Mouse (Mus musculus): ENCODE results near the gene Polrmt.
A peak's percentile ranks its signal among the peaks of the same experiment; 100 is the strongest.

The Polrmt gene

DNA sequence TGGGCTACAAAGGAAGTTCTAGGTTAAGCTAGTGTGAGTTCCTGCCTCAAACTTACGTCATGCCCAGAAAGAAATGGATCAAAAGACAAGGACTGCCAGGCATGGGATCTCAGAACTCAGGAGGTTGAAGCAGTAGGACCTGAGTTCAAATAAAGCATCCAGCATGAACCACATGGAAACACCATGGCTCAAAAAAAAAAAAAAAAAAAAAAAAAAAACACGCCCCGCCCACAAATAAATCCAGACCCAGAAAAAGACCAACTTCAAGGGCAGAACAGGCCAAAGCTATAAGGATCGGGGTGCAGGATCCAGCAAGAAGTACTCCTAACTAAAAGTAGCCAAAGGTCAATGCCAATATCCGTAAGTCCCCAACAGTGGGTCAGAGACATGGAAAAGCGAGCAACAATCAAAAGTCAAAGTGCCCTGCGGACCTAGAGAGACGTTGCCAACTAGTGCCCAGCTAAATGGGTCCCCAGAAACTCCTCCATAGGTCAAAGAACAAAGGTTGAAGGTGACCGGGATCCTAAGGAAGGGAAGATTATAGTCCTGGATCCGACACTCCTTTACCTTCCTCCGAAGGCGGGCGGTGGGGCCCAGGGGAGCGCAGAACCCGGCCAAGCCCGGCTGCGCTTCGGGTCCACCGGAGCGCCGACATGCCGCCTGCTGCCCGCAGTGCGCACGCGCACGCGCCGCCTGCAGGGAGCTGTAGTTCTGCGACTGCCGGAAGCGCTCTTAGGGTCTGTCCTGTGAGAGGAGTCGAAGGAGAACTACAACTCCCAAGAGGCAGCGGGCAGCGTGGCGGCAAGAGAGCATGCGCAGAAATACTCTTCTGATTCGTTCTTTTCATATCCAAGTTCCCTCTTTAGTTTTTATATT, at the start of gene Polrmt:
Gene Polrmt, minus strand, starts transcription at position 684 of the 876 bp plus-strand sequence.
- peak; percentile 97 for DNase-seq

DNA sequence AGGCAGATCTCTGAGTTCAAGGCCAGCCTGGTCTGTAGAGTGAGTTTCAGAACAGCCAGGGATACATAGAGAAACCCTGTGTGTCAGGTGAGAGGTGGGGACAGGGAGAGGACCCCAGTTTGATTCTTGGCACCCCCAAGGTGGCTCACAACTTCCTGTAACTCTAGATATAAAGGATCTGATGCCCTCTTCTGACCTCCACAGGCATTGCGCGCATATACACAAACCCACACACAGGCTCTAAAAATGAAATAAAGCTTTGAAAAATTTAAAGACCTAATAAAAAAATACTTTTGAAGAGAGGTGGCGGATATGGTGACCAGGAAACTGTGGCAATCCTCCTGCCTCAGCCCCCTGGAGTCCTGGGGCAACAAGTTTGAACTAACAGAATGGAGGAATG, 49.5 kb upstream of the Polrmt start:
- no peak for DNase-seq

DNA sequence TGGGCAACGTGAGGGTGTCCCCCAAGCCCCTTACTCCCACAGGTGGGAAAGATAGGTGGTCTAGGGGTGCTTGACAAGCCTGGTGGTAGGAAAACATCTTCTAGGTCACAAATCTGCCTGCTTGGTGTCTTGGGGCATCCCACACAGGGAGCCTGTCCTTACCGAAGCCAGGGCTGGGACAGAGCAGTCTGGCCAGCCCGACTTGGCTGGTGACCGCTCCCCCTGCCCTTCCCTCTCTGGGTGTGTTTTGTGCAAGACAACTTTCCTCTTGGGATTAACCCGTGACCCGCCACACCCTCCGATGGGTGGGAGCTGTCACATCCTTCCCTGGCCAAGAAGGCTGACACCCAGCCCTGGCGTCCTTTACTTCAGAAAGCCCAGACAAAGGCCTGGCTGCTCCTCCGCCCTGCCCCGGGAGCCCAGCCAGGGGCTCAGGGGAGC, 48.1 kb upstream of the Polrmt start:
- DNase-seq = peak; percentile 85

DNA sequence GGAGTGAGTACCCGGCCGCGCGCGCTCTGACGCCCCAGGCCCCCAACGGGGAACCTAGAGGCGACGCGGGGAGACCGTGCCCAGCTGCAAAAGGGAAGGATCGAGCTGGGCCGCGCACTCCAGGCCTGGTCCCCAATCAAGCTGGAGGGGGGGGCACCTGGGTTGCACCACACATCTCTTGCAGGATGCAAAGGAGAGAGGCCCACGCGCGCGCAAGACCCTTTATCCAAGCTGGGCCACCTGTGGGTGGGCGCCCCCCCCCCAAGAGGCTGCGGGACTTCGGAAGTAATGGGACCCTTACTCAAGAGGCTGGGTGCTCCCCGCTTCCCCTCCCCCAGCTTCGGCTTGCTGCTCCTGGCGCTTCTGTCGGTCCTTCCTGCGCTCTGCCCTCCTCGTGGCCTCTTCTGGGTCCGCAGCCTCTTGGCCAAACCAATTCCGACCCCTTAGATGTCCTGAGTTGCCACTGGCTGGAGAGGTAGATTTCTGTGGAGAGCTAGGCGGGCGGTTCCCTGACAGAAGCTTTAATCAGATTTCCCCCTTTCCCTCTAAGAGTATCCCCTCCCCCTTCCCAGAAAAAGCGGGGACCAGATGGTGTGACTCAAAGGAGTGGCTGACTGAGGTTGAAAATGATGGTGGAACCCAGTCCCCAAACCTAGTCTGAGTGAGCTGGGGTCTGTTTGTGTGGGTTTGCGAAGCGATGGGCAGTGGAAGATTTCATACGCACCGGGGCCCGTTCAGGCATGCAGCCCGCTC, 47.5 kb upstream of the Polrmt start:
- peak; percentile 54 for DNase-seq

DNA sequence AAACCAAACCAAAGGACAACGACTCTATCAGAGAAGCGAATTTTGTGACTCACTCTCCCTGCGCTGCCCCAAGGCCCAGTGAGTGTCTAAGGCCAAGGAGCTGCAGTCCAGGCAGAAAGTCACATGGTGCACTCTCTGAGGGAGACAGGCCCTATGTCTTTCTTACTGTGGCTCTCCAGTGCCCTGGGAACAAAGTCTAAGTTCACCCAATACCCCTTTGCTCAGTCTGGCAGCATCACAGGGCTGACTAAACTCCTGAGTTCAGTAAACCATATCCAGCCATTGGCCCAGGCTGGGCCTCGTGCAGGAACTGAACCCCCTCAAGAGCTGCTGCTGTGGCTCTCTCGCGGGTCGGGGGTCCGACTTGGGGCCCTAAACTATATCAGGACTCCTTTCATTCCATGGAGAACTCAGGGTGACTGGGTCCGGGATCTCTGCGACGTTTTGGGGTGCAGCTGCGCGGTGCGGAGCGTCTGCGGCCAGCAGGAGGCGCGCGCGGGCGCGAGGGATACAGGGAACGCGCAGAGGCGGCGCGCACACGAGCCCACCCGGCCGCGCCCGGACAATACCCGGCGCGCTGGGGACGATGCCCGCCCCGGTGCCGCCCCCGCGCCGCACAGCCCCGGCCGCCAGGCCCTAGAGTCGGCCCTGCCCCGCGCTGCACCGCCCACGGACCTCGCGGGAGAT, 46.8 kb upstream of the Polrmt start, which contains the start of gene Palm:
Gene Palm, plus strand, starts transcription at position 522 of the 687 bp plus-strand sequence.
- peak; percentile 91 for DNase-seq

DNA sequence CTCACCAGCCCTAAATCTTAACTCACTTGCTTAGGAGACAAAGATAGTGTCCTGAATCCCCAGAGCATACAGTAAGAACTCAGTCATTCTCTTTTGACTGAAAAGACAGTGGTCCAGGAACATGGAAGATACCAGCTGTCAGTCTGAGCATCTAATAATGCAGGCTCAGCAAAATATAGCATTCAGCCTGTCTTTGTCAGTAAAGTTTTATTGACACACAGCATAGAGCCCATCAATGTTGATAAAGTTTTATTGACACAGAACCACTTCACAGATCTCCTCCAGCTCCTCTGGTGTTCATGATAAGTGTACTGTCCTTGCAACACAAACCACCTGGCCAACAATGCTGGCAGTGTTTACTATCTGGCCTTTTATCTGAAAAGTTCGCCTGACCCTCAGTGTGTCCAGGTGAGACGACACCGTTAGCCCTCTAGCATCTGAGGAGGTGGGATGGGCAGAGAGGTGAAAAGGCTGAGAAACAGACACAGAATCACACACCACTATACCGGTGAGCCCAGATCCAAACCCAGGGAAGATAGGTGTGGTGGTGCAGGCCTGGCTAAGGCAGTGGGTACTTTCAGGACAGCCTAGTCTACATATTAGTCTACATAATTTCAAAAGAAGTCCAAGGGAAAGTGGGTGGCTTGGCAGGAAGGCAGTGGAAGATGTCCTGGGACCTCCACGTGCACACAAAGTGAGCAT, 46.1 kb upstream of the Polrmt start:
- peak; percentile 9 for DNase-seq

DNA sequence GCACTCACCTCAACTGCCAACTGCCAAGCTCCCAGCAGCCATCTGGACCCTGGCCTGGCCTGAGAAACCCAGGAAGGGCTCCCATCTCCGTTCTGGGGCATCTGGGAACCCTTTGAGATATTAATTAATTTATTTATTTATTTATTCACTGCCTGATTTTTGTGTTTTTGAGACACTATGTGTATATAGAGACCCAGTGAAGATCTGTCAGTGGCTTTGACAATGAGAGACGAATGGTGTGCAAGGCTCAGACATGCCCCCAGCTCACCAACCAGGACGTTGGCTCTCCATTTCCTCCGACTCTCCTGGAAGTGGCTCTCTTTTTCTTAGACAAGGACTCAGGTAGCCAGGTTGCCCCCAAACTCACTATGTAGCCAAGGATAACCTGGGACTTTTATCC, 44.5 kb upstream of the Polrmt start, which contains the start of gene Prss57:
Gene Prss57, minus strand, starts transcription at position 101 of the 400 bp plus-strand sequence.
- DNase-seq = peak; percentile 6

DNA sequence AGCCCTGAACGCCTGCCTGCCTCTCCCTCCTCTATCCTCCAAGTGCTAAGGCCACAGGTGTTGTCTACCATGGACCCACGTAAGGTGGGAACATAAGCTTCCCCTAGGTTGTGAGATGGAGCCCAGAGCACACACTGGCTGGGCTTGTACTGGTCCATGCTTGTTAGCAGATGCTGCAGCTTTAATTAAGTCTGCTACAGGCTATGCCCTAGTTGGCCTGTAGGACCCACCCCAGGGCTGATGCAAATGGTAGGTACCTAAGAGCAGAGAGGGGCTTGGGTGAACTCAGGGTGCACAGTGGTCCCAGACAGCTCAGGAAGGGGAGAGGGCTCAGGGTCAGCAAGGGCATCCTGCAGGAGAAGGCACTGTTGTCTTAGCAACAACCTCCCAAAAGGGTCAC, 43.2 kb upstream of the Polrmt start:
- no peak for DNase-seq

DNA sequence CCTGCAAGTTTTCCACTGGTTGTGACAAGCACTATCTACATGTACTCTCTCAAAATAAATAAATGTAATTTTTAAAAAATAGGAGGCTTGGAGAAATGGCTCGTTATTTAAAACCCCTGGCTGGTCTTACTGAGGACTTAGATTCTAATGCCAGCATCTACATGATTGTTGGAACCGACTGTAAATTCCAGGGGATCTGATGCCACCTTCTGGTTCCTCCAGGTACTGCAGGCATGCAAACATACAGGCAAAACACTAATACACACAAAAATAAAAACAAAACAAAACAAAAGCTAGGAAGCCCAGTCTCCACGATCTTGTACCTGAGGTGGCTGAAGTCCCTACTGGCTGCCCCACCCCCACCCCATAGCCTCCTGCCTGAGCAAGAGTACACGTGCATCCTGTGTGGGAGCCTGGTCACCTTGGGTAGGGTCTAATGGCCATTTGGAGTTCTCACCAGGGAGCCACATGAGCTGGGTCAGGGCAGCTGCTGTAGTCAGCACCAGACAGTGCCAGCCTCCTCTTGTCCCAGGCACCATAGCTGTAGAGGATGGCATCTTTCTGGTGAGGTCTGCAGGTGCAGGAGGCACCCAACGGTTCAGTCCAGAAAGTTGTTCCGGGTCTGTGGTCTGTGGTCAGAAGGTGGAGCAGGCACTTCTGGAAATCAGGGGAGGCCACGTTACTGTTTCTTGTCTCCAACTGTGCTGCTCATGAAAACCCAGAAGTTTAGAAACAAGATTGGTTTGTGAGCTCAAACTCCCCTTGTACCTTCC, 42.2 kb upstream of the Polrmt start:
- DNase-seq = peak; percentile 91

DNA sequence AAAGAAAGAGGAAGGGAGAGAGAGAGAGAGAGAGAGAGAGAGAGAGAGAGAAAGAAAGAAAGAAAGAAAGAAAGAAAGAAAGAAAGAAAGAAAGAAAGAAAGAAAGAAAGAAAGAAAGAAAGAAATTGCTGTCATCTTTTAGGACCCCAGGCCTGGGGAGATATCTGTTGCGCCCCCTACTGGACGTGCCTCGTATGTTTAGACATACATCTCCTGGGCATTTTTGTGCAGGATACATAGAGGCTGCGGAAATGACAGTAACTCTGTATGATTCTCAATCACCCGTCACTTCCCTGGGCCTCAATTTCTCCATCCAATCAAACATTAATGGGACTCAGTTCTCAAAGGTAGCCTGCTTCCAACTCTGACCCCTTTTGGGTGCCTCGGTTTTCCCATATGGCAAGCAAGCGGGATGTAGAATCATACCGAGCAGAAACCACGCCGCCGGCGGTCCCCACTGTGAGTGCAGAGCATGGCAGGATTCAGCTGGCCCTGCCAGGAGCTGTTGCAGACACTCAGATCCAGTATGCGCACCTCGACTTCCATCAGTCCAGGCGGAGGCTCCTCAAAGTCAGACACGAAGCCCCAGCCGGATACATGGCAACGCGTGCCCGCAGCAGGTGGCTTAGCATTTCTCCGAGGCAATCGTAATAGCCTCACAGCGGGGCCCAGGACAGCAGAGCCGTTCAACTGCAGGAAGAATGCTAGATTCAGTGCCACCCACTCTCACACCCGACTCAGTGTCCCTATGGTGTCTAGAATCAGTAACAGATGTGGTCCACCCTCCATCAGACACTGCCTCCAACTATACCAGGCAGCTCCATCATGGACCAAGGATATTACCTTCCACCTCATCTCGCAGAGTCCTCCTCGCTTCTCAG, 37.8 kb upstream of the Polrmt start:
- peak; percentile 71 for DNase-seq

DNA sequence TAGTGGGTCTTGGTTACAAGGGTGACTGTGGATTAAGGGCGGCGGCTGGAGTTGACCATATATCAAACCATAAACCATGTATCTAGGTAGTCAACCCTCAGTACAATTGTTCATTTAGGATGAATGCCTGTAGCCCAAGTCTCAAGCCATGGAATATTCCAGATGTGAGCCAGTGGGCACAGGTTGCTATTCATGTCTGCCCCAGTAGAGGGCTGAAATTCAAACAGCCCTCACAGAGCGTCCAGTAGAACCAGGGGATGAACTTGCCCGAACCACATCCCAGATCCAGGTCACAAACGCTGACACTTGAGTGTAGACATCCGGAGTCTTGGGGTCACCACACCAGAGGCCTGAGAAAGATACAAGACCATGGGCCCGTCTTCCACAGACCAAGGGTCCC, 36.7 kb upstream of the Polrmt start:
- DNase-seq = peak; percentile 61

DNA sequence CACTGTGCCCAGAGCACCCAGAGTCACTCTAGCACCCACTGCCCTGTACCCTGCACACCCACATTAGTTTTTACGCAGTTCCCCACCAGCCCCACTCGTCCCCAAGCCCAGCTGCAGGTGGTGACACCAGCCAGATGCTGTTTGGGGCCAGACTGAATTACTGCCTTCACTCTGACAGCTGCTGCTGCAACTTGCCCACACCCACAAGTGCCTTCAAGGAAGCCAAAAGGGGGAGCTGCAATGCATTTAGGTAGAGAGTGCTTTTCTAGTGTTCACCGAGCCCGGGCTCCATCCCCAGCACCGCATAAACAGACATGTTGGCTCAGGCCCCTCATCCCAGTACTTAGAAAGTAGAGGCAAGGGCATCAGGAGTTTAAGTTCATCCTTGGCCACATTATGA, 35.6 kb upstream of the Polrmt start:
- peak; percentile 15 for DNase-seq

DNA sequence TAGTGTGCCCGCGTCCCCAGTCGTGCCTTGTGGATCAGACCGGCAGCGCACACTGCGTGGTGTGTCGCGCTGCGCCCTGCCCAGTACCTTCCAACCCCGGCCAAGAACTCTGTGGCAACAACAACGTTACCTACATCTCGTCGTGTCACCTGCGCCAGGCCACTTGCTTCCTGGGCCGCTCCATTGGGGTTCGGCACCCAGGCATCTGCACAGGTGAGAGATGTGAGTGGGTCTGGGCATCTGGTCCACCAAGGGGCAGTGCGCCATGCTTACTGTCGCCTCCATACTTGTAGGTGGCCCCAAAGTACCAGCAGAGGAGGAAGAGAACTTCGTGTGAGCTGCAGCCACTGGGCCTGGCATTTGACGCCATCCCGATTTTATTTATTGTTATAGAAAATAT, 34.8 kb upstream of the Polrmt start:
- DNase-seq = peak; percentile 44

DNA sequence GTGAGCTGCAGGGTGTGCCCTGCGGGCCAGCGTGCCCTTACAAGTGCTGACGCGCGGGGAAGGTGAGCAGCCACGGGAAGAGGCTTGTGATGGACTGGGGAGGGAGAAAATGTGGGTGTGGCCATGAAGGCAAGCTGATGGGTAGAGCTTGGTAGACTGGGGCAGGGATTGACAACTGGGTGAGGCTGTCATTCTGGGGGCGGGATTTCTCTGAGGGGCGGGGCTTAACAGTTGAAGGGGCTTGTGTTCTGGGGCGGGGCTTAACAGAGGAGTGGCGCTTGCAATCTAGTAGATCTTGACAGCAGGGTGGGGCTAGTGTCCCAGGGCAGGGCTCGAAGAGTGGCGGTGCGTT, 34.3 kb upstream of the Polrmt start:
- DNase-seq = peak; percentile 87

DNA sequence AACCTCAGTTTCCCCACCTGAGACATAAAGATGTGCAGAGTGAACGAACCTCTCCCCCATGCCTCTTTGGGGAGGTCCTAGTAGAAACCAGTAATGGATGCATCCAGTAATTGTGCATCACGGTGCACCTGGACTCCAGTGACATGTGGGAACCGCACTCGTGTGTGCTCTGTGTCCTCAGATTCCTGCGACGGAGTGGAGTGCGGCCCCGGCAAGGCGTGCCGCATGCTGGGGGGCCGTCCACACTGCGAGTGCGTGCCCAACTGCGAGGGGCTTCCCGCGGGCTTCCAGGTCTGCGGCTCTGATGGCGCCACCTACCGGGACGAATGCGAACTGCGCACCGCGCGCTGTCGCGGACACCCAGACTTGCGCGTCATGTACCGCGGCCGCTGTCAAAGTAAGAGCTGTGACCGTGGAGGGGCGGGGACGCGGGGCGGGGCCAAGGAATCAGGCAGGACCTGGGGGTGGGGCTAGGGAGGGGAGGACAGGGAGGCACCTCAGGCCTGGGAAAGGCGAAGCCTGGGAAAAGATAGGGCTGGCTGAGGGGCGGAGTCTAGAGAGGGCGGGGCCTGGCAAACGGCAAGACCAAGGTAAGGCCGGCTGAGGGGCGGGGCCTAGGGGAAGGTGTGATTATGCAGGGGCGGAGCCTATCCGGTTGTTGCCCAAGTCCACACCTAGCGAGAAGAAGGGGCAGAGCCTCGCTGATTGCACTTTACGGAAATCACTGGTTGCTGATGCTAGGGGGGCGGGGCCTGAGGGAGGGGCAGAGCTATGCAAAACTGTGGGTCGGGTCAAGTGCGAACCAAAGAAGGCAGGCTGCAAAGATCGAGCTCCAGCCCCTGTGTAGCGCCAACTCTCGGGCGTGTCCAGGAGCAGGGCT, 33.6 kb upstream of the Polrmt start:
- DNase-seq = peak; percentile 99

DNA sequence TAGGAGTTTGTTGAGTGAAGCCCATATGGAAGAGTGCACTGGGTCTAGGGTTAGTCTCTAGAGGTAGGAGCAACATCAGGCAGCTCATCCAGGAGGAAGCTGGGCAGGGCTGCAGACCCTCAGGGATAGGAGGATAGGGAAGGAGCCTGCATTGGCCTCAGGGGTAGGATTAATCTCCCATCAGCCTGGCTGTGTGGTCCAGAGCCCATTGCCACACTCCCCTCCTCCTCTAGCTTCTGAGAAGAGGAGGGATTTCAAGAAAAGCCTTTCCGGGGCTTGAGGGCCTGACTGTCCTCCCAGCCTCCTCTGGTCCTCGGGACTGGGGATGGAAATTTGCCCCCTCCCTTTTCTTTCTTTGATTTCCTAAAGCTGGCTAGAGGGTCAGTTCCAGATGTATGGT, 32.8 kb upstream of the Polrmt start:
- no peak for DNase-seq

DNA sequence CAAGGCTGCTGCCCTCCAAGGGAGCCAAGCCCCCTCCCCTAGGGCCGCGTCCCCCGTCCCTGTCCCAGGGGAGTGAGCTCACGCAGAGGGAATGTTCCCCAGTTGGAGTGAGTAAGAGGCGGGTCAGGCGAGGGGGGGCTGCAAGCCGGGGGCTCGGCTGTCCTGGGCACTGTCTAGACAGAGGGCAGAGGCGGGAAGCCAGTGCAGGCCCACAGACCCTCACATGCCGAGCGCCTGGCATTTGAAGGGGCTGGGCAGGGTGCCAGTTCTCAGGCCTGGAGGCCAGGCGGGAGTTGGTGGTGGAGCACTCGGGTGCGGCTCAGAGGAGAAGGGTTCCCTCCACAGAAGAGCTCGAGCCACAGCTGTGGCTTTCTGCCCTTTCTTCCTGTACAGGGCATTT, 31.6 kb upstream of the Polrmt start:
- peak; percentile 83 for DNase-seq

DNA sequence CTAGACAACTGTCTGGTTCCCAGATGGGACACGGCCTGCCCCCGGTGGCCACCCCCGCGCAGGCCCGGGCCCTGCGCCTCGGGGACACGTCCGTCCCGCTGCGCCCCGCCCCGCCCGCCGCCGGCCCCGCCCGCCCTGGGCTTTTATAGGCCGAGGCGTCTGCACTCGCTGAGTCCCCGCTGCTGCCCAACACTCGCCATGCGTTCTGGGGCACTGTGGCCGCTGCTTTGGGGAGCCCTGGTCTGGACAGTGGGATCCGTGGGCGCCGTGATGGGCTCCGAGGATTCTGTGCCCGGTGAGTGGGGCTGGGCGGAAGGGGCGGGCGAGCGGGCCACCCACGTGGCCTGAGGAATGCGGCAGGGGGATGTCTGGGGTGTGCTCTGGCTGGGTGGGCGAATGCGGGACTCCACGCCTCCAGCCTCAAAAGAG, 30.7 kb upstream of the Polrmt start, which contains the start of gene Fstl3:
Gene Fstl3, plus strand, starts transcription at position 170 of the 429 bp plus-strand sequence.
- DNase-seq = peak; percentile 73

DNA sequence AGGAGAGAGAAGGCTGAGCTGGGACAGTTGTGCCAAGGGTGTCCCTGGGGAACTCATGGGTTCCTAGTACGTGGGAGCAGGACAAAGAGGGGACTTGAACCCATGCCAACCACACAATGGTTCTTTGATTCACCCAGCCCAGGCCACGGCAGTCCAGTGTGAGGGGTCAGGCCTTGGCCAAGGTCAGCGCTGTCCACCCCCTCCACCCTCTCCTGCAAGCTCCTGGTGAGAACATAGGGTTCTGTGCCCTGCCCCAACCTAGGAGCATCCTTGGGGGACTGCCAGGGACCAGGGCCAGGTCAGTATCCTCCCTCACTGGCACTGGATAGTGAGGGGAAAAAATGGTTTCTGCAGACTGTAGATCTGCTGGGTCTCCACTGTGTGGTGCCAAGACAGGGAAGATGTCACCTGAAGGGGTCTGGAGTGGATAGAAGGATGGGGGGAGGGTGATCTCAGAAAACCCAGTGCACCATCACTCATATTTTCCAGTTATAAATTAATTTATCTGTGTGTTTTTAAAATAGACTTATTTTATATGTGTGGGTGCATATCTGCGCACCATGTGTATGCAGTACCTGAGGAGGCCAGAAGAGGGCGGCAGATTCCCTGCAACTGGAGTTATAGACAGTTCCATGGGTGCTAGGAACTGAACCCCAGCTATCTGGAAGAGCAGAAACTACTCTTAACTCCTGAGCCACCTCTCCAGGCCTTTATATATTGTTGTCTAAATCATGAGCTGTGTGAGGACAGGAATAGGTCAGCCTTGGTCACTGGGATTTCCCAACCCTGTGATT, 28.3 kb upstream of the Polrmt start:
- no peak for DNase-seq
